Comparison of ENCODE assay signal across 11 mouse cellular contexts in the genomic region with DNA sequence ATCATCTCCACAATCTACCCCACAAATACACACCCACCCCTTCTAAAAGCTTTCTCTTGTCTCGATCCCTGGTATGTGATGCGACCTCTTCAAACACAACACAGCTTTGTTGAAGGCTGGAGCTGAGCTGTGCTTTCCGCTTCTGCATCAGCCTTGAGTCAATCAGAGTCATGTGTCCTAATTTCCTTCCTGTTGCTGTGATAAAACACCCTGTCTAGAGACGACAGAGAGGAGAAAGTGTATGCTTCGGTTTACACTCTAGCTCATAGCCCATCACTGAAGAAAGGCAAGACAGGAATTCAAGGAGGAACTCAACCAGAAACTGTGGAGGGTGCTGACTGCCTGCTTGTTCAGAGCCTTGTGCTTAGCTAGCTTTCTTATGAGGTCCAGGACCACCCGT. TPM values are rescaled to one million over a fixed set of nuclear protein-coding genes. Genes with fewer than 3 reads are reported as not detected.
A peak's percentile ranks its signal among the peaks of the same experiment; 100 is the strongest.
DNase-seq lines count a peak whose midpoint lies in the region; ATAC-seq and TF ChIP-seq lines count a peak whose summit lies in the region.
"Had no signal": no experiment of that assay in that cellular context is flagged by ENCODE, and none has a peak within 500 bp of the region (broad histone marks: within the 10 kb centered on the region; RNA-seq: fewer than 3 reads in every experiment).

No protein-coding gene starts in this region.

- no peak for TF ChIP-seq CTCF in cerebellum, adult 2 months (IDR thresholded peaks at IDR 0.05; ENCODE audit: borderline replicate concordance, insufficient read depth, low read depth, low read length)
- TF ChIP-seq CTCF in intestine, postnatal 0 days (IDR thresholded peaks at IDR 0.05; ENCODE audit: low read depth), result no peak
- TF ChIP-seq CTCF in liver, postnatal 0 days (IDR thresholded peaks at IDR 0.05; ENCODE audit: low read depth), result no peak

- H3K27me3 ChIP-seq in cerebellum, adult 2 months (ENCODE audit: control insufficient read depth, insufficient read depth, low read length), result no peaks in the 10 kb centered on the region
- H3K27me3 ChIP-seq in intestine, embryonic 14.5 days (replicated peaks; ENCODE audit: control insufficient read depth, insufficient read depth, low read length), result no peaks in the 10 kb centered on the region
- H3K27me3 ChIP-seq in intestine, postnatal 0 days (replicated peaks; ENCODE audit: control insufficient read depth, insufficient read depth, low read length), result no peaks in the 10 kb centered on the region
- no peaks in the 10 kb centered on the region for H3K27me3 ChIP-seq in liver, postnatal 0 days (ENCODE audit: insufficient read depth, low read length)
- H3K27me3 ChIP-seq: limb, embryonic 13.5 days; midbrain, embryonic 12.5 days had no signal

- DNase-seq in cerebellum, adult 2 months, result no peak
- no peak for DNase-seq in cerebellum, postnatal 25 days
- DNase-seq in intestine, embryonic 14.5 days (ENCODE audit: low spot score), result no peak
- DNase-seq in CD4-positive, CD25-positive, alpha-beta regulatory T cell, adult 2 months (ENCODE audit: low read depth, low spot score), result peak; percentile 77
- no peak for DNase-seq in liver, postnatal 0 days
- no peak for DNase-seq in left cerebral cortex, adult 9 months (ENCODE audit: low spot score in 2 of 2)
- DNase-seq: layer of hippocampus, adult 9-11 months had no signal

- no peak for TF ChIP-seq POLR2A in cerebellum, adult 2 months (IDR thresholded peaks at IDR 0.05; ENCODE audit: borderline replicate concordance, insufficient read depth, low read length)

- WGBS in cerebellum, adult 2 months, result 23% methylated on average over 6 of the region's 6 CpGs
- WGBS in intestine, embryonic 14.5 days, result 70% methylated on average over 6 of the region's 6 CpGs
- 65% methylated on average over 6 of the region's 6 CpGs for WGBS in intestine, postnatal 0 days
- 38% methylated on average over 6 of the region's 6 CpGs for WGBS in liver, postnatal 0 days (ENCODE audit: insufficient replicate concordance)

- H3K4me2 ChIP-seq in intestine, embryonic 14.5 days (ENCODE audit: low read length), result no peak overlapping the region
- no peak overlapping the region for H3K4me2 ChIP-seq in intestine, postnatal 0 days (replicated peaks; ENCODE audit: low read depth)
- peak overlapping the region; percentile 33; the same call in 1 of the 2 replicates for H3K4me2 ChIP-seq in liver, postnatal 0 days (ENCODE audit: low read depth, low read length)
- H3K4me2 ChIP-seq: midbrain, embryonic 12.5 days had no signal

- no peak overlapping the region for H3K9ac ChIP-seq in intestine, embryonic 14.5 days (ENCODE audit: low read length)
- H3K9ac ChIP-seq in intestine, postnatal 0 days (ENCODE audit: low read depth, low read length), result no peak overlapping the region
- no peak overlapping the region; the same call in 1 of the 2 replicates for H3K9ac ChIP-seq in liver, postnatal 0 days (replicated peaks)
- H3K9ac ChIP-seq: midbrain, embryonic 12.5 days had no signal

- no peak for ATAC-seq in intestine, embryonic 14.5 days (replicated peaks; ENCODE audit: low FRiP score, low TSS enrichment, low read depth)
- no peak for ATAC-seq in intestine, postnatal 0 days
- 0 out of 2 replicates have a peak, but pooled peaks have one; percentile 23 for ATAC-seq in liver, postnatal 0 days
- no peak for ATAC-seq in erythroblast, adult 5-6 weeks (replicated peaks; ENCODE audit: low FRiP score, poor library complexity, severe bottlenecking)

- TF ChIP-seq EP300 in liver, postnatal 0 days (IDR thresholded peaks at IDR 0.05; ENCODE audit: low read depth), result no peak

- H3K27ac ChIP-seq in cerebellum, adult 2 months (ENCODE audit: insufficient read depth, low read length), result peak overlapping the region; percentile 96
- H3K27ac ChIP-seq in intestine, embryonic 14.5 days (ENCODE audit: low read depth), result peak overlapping the region; percentile 79; the same call in 1 of the 2 replicates
- no peak overlapping the region for H3K27ac ChIP-seq in intestine, postnatal 0 days (ENCODE audit: low read depth, low read length)
- peak overlapping the region; percentile 41; the same call in 1 of the 2 replicates for H3K27ac ChIP-seq in liver, postnatal 0 days (ENCODE audit: low read depth)
- H3K27ac ChIP-seq: midbrain, embryonic 12.5 days had no signal

- H3K36me3 ChIP-seq in intestine, embryonic 14.5 days (ENCODE audit: control insufficient read depth, insufficient read depth, low read length), result no peaks in the 10 kb centered on the region; the same call in 1 of the 2 replicates
- no peaks in the 10 kb centered on the region for H3K36me3 ChIP-seq in intestine, postnatal 0 days (ENCODE audit: control insufficient read depth, insufficient read depth)
- H3K36me3 ChIP-seq in liver, postnatal 0 days (replicated peaks; ENCODE audit: insufficient read depth, low read length), result no peaks in the 10 kb centered on the region
- H3K36me3 ChIP-seq: midbrain, embryonic 12.5 days had no signal

- no peaks in the 10 kb centered on the region for H3K9me3 ChIP-seq in intestine, embryonic 14.5 days (ENCODE audit: control insufficient read depth, low read length)
- no peaks in the 10 kb centered on the region for H3K9me3 ChIP-seq in intestine, postnatal 0 days (ENCODE audit: control insufficient read depth)
- no peaks in the 10 kb centered on the region for H3K9me3 ChIP-seq in liver, postnatal 0 days (ENCODE audit: low read length)
- H3K9me3 ChIP-seq: limb, embryonic 13.5 days; midbrain, embryonic 12.5 days had no signal

- peaks cover 59% of the 10 kb centered on the region for H3K4me1 ChIP-seq in cerebellum, adult 2 months (ENCODE audit: control insufficient read depth, insufficient read depth, low read length)
- H3K4me1 ChIP-seq in intestine, embryonic 14.5 days (replicated peaks; ENCODE audit: control insufficient read depth, insufficient read depth, low read length), result peaks cover 31% of the 10 kb centered on the region
- H3K4me1 ChIP-seq in intestine, postnatal 0 days (replicated peaks; ENCODE audit: control insufficient read depth, insufficient read depth, low read length), result 0 out of 2 replicates have a peak, but pooled peaks cover 11% of the 10 kb centered on the region
- H3K4me1 ChIP-seq in liver, postnatal 0 days (ENCODE audit: insufficient read depth), result peaks cover 23% of the 10 kb centered on the region

- H3K4me3 ChIP-seq in cerebellum, adult 2 months (replicated peaks; ENCODE audit: insufficient read depth, low read depth, low read length), result no peak overlapping the region
- no peak overlapping the region for H3K4me3 ChIP-seq in intestine, embryonic 14.5 days (ENCODE audit: low read depth, low read length)
- H3K4me3 ChIP-seq in intestine, postnatal 0 days (ENCODE audit: low read depth, low read length), result no peak overlapping the region
- no peak overlapping the region for H3K4me3 ChIP-seq in liver, postnatal 0 days (ENCODE audit: low read depth, low read length)
- H3K4me3 ChIP-seq: limb, embryonic 13.5 days; midbrain, embryonic 12.5 days had no signal

RNA-seq across cellular contexts. Expression of a gene that starts 33.6 kb away (rescaled TPM):
- polyA plus RNA-seq in cerebellum, adult 2 months (2012; rRNA removed), result 310 and 320 TPM in 2 replicates
- 31.1 and 31.4 TPM in 2 replicates for polyA plus RNA-seq in intestine, embryonic 14.5 days (2014; fragmentation: Nextera tagmentation; extraction: Ambion mirVana)
- 10.4 and 11.8 TPM in 2 replicates for polyA plus RNA-seq in intestine, postnatal 0 days (2015; fragmentation: Nextera tagmentation; extraction: Ambion mirVana)
- 4.1 and 4.5 TPM in 2 replicates for polyA plus RNA-seq in liver, postnatal 0 days (2015; fragmentation: Nextera tagmentation; extraction: Ambion mirVana)
- total RNA-seq in erythroblast, adult 5-6 weeks (2015; ENCODE audit: low replicate concordance), result 15.5 and 20.4 TPM in 2 replicates
- total RNA-seq in erythroblast, adult 5-6 weeks (2017; ENCODE audit: low replicate concordance), result 2.9 and 6.1 TPM in 2 replicates

RNA-seq across cellular contexts. Expression of a gene that starts 43.9 kb away (rescaled TPM):
- polyA plus RNA-seq in cerebellum, adult 2 months (2012; rRNA removed), result 30.0 and 33.9 TPM in 2 replicates
- polyA plus RNA-seq in intestine, embryonic 14.5 days (2014; fragmentation: Nextera tagmentation; extraction: Ambion mirVana), result 26.9 and 35.0 TPM in 2 replicates
- polyA plus RNA-seq in intestine, postnatal 0 days (2015; fragmentation: Nextera tagmentation; extraction: Ambion mirVana), result 46.8 and 48.3 TPM in 2 replicates
- 9.2 and 9.8 TPM in 2 replicates for polyA plus RNA-seq in liver, postnatal 0 days (2015; fragmentation: Nextera tagmentation; extraction: Ambion mirVana)
- 2.5 and 10.7 TPM in 2 replicates for total RNA-seq in erythroblast, adult 5-6 weeks (2015; ENCODE audit: low replicate concordance)
- total RNA-seq in erythroblast, adult 5-6 weeks (2017; ENCODE audit: low replicate concordance), result 11.7 TPM in 2 replicates
